Mouse (Mus musculus) liver, embryonic 12.5 days (tissue): ENCODE measurements around the gene Gm21310. TPM values are rescaled to one million over a fixed set of nuclear protein-coding genes. Genes with fewer than 3 reads are reported as not detected.
"Not testable (repeated sequence)": the region's sequence is repeated elsewhere in the genome, so short reads cannot be mapped to it uniquely, and the experiment has no call there.

Experiments used
- ATAC-seq: fragments of 200-750 bp; cut with Nextera tagmentation; 2 replicates; pipeline ENCODE4 v1.8.0; 2017; ENCODE audit warnings: moderate number of reproducible peaks, mild to moderate bottlenecking, moderate library complexity
- H3K27ac ChIP-seq: fragments of 300-500 bp; sonication (generic); 2 replicates; pipeline ENCODE4 v1.5.1; 2016; ENCODE audit warnings: mild to moderate bottlenecking
- H3K27me3 ChIP-seq: fragments of 300-500 bp; sonication (generic); replicated peaks from 2 replicates; pipeline ENCODE4 v1.6.1; 2016; ENCODE audit warnings: mild to moderate bottlenecking, moderate library complexity
- H3K36me3 ChIP-seq: fragments of 300-500 bp; sonication (generic); 2 replicates; pipeline ENCODE4 v1.6.1; 2016; ENCODE audit warnings: mild to moderate bottlenecking, moderate library complexity
- H3K4me1 ChIP-seq: fragments of 300-500 bp; sonication (generic); 2 replicates; pipeline ENCODE4 v1.6.1; 2016
- H3K4me2 ChIP-seq: fragments of 300-500 bp; sonication (generic); 2 replicates; pipeline ENCODE4 v1.6.1; 2016; ENCODE audit warnings: mild to moderate bottlenecking, moderate library complexity
- H3K4me3 ChIP-seq: fragments of 300-500 bp; sonication (generic); 2 replicates; pipeline ENCODE4 v1.5.1; 2016; ENCODE audit warnings: mild to moderate bottlenecking, moderate library complexity
- H3K9ac ChIP-seq: fragments of 300-500 bp; sonication (generic); 2 replicates; pipeline ENCODE4 v1.6.1; 2016; ENCODE audit warnings: mild to moderate bottlenecking, moderate library complexity
- H3K9me3 ChIP-seq: fragments of 300-500 bp; sonication (generic); replicated peaks from 2 replicates; pipeline ENCODE4 v1.6.1; 2016; ENCODE audit warnings: mild to moderate bottlenecking, moderate library complexity
- polyA plus RNA-seq: library from polyadenylated mRNA; unstranded; fragments of >200 nt; fragmentation: Nextera tagmentation; extraction: Ambion mirVana; gene quantifications from 2 replicates; pipeline ENCODE4 v1.2.1, GENCODE M21; 2016

Gm21310 gene
- polyA plus RNA-seq: not detected in 2 replicates

GRCm38 (mm10) chrY:10147083-10147482 is at the start of gene Gm21310:
Gene Gm21310, minus strand, starts transcription at chrY:10147183.
- not testable (repeated sequence) for H3K27ac ChIP-seq, H3K9ac ChIP-seq, H3K4me2 ChIP-seq, ATAC-seq, H3K4me3 ChIP-seq, H3K27me3 ChIP-seq, H3K36me3 ChIP-seq, H3K4me1 ChIP-seq, H3K9me3 ChIP-seq

Other genes with a start within 250 kb of the Gm21310 start
- not detected in 2 replicates for gene Gm20834, start 177.4 kb upstream of the Gm21310 start, polyA plus RNA-seq